Mouse (Mus musculus) heart, postnatal 0 days (tissue): ENCODE measurements around the gene Nav1. TPM values are rescaled to one million over a fixed set of nuclear protein-coding genes. Genes with fewer than 3 reads are reported as not detected.

Experiments
- ATAC-seq: fragments of 200-750 bp; cut with Nextera tagmentation; 2 replicates; pipeline ENCODE4 v1.8.0; 2017; ENCODE audit warnings: low read depth, moderate number of reproducible peaks, moderate library complexity; ENCODE audit not compliant: insufficient read depth
- DNase-seq: peaks from one replicate; pipeline ENCODE4 v3.0.0-alpha.2; 2016; ENCODE audit warnings: low spot score
- H3K27ac ChIP-seq: fragments of 300-500 bp; sonication (generic); 2 replicates; pipeline ENCODE4 v1.5.1; 2014; ENCODE audit warnings: low read depth, mild to moderate bottlenecking
- H3K27me3 ChIP-seq: fragments of 300-500 bp; sonication (generic); 2 replicates; pipeline ENCODE4 v1.6.1; 2014; ENCODE audit warnings: low read length, mixed read lengths; ENCODE audit not compliant: control insufficient read depth, insufficient read depth
- H3K36me3 ChIP-seq: fragments of 300-500 bp; sonication (generic); replicated peaks from 2 replicates; pipeline ENCODE4 v1.6.1; 2014; ENCODE audit warnings: low read length, mixed read lengths; ENCODE audit not compliant: control insufficient read depth, insufficient read depth
- H3K4me1 ChIP-seq: fragments of 300-500 bp; sonication (generic); 2 replicates; pipeline ENCODE4 v1.6.1; 2014; ENCODE audit warnings: antibody characterized with exemption; ENCODE audit not compliant: control insufficient read depth, insufficient read depth
- H3K4me2 ChIP-seq: fragments of 300-500 bp; sonication (generic); 2 replicates; pipeline ENCODE4 v1.6.1; 2014; ENCODE audit warnings: low read depth, mild to moderate bottlenecking, low read length, moderate library complexity
- H3K4me3 ChIP-seq: fragments of 300-500 bp; sonication (generic); 2 replicates; pipeline ENCODE4 v1.5.1; 2014; ENCODE audit warnings: low read depth, low read length
- H3K9ac ChIP-seq: fragments of 300-500 bp; sonication (generic); replicated peaks from 2 replicates; pipeline ENCODE4 v1.6.1; 2014; ENCODE audit warnings: low read depth, low read length, mixed read lengths
- H3K9me3 ChIP-seq: fragments of 300-500 bp; sonication (generic); replicated peaks from 2 replicates; pipeline ENCODE4 v1.6.1; 2016; ENCODE audit warnings: low read length; ENCODE audit not compliant: control insufficient read depth
- CTCF ChIP-seq: IDR thresholded peaks from 2 replicates; pipeline ENCODE4 v1.5.1; 2016; ENCODE audit warnings: antibody characterized with exemption, control low read depth, low read depth
- EP300 ChIP-seq: IDR thresholded peaks from 2 replicates; pipeline ENCODE4 v1.6.1; 2016; ENCODE audit warnings: antibody characterized with exemption, low read depth
- WGBS: fragments of 180-500 bp; shearing (Covaris S2); extraction: QIAGEN DNeasy Blood & Tissue Kit; methylation state at CpG from one replicate; pipeline ENCODE4 v1.1.7; 2014; 5-methylcytosine and 5-hydroxymethylcytosine counted together
- polyA plus RNA-seq: library from polyadenylated mRNA; unstranded; fragments of >200 nt; fragmentation: Nextera tagmentation; extraction: Ambion mirVana; gene quantifications from 2 replicates; pipeline ENCODE4 v1.2.1, GENCODE M21; 2015
- total RNA-seq: library from RNA; depleted of rRNA; stranded (reverse); fragments of >200 nt; gene quantifications from 2 replicates; pipeline ENCODE4 v1.2.3, GENCODE M21; 2014; ENCODE audit warnings: low replicate concordance

Nav1 gene
- total and polyA plus RNA-seq, 2 experiments from 2014 or later, result 10.3 to 29.9 TPM

DNA sequence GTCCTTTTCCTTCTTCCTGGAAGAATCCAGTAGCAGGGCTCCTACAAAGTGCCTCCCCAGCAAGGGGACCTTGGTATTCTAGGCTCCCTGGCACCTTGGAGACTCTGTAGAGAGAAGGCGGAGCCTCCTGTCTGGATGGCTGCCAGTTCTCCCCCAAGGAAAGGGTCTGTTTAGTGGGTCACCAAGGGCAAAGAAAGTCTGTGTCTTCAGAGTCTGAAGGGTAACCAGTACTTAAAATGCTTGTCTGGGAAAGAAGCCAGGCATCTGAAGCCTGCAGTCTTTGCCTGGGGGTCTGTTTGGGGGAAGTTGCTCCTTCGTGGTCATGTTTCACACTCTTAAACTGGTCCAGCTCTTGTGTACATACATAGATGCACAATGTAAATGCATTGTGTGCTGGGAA, 29.3 kb downstream of the Nav1 start:
- Histone ChIP-seq H3K4me2 (no peak overlapping the region), H3K27ac (no peak overlapping the region)

DNA sequence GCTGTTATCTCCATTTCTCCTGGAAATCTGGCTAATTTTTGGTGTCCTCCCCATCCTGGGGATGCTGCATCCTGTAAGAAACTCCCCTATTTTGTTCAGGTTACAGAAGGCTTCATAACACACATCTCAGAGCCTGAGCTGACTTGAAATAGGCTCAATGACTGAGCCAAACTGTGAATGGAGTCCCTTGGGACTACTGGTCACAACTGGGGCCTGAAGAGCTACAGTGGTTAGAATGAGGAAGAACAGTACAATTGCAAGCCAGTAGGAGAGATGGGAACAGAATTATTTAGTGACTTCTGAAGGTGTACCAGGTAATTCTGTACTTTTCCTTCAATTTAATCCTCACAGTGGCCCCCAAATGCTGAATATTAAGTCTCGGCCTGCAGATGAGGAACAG, 31.7 kb downstream of the Nav1 start:
- DNase-seq (no peak), ATAC-seq (no peak)
- no peak overlapping the region for H3K4me2 ChIP-seq
- no peak overlapping the region for H3K4me3 ChIP-seq
- H3K9ac ChIP-seq, result no peak overlapping the region
- 90% methylated on average over 1 of the region's 1 CpGs for WGBS
- peaks cover 23% of the 10 kb centered on the region for H3K4me1 ChIP-seq
- no peak overlapping the region for H3K27ac ChIP-seq
- TF ChIP-seq CTCF (no peak), EP300 (no peak)
- peaks cover 7% of the 10 kb centered on the region; the same call in 1 of the 2 replicates for H3K36me3 ChIP-seq
- H3K27me3 ChIP-seq, result no peaks in the 10 kb centered on the region
- no peaks in the 10 kb centered on the region for H3K9me3 ChIP-seq

More for the DNA sequence above, 29.3 kb downstream of the Nav1 start:
- H3K4me1 ChIP-seq, result peaks cover 26% of the 10 kb centered on the region
- H3K27me3 ChIP-seq, result no peaks in the 10 kb centered on the region
- no peak for DNase-seq
- peaks cover 3% of the 10 kb centered on the region; the same call in 1 of the 2 replicates for H3K36me3 ChIP-seq
- no peak for ATAC-seq
- no peaks in the 10 kb centered on the region for H3K9me3 ChIP-seq
- H3K4me3 ChIP-seq, result no peak overlapping the region
- H3K9ac ChIP-seq, result no peak overlapping the region
- 36% methylated on average over 2 of the region's 2 CpGs for WGBS
- TF ChIP-seq EP300 (no peak), CTCF (no peak)

DNA sequence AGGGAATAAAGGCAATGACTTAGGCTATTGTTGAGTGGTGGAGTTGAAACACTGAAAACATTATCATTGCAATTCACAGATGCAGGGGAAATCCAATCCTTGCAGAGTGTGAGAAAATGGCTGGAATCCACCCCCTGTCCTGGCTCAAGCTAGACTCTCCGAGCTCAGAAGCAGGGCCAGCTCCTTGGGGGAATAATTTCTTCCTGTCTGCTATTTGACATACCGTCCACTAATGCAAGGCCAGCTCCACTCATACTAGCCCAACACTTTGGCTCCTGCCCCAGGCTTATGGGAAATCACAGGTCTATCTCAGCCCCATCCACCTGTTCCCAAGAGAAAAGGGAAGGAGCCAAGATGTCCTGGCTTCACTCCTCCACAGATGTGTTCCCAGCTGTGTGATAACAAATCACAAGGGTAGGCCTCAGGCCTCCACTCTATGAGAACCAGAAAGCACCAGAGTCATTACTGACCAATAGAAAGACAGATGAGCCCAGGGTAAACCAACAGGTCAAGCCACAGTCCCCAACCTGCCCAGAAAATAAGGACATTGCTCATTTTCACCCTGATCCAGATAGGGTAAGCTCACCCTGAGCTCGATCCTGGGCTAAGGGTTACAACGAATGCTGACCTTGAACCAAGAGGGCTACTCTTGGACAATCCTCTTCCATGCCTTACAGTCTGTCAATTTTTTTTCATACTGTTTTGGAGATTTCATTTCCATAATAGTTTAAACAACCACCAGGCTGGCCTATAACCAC, 32.5 kb downstream of the Nav1 start:
- ATAC-seq (no peak), DNase-seq (no peak)
- H3K4me1 ChIP-seq, result peaks cover 23% of the 10 kb centered on the region
- no peak for TF ChIP-seq EP300
- TF ChIP-seq CTCF, result no peak
- H3K27me3 ChIP-seq, result no peaks in the 10 kb centered on the region
- no peaks in the 10 kb centered on the region for H3K9me3 ChIP-seq
- H3K36me3 ChIP-seq, result peaks cover 7% of the 10 kb centered on the region; the same call in 1 of the 2 replicates
- H3K4me2 ChIP-seq, result no peak overlapping the region
- WGBS, result 69% methylated on average over 4 of the region's 4 CpGs
- no peak overlapping the region for H3K9ac ChIP-seq
- H3K4me3 ChIP-seq, result no peak overlapping the region
- no peak overlapping the region for H3K27ac ChIP-seq

DNA sequence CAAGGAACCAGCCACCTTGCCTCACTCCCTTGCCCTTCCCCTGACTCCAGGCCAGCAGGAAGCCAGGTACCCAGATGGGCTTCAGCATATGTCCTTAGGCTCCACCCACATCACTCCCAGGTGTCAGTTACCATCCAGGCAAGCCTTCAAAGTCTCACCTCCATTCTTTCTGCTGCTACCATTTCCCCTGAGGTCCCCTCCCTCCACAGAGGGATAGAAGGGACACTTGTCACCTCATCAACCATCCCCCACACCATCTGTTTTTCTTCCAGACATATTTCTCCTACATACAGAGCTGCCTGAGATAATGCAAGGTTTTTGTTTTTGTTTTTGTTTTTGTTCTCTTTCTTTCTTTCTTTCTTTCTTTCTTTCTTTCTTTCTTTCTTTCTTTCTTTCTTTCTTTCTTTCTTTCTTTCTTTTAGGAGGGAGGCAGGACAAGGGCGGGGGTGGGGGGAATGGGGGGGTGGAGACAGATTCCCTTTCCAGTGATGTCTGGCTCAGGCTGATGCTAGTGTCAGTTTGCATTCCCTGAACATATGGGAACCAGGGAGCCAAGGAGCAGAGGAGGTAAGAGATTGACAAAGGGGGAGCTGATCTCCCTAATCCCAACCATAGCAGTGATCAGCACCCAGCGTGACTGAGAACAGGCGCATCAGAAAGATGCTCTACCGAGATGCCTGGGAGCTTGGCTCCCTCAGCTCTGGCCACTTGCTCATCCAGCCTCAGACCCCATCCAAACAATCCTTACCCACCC, 34.8 kb downstream of the Nav1 start:
- no peaks in the 10 kb centered on the region for H3K9me3 ChIP-seq
- no peak for TF ChIP-seq EP300
- TF ChIP-seq CTCF, result no peak
- no peak overlapping the region for H3K9ac ChIP-seq
- DNase-seq (no peak), ATAC-seq (no peak)
- H3K27me3 ChIP-seq, result no peaks in the 10 kb centered on the region
- H3K4me3 ChIP-seq, result no peak overlapping the region
- no peak overlapping the region for H3K4me2 ChIP-seq
- peaks cover 7% of the 10 kb centered on the region for H3K4me1 ChIP-seq
- WGBS, result 69% methylated on average over 4 of the region's 4 CpGs
- peaks cover 7% of the 10 kb centered on the region; the same call in 1 of the 2 replicates for H3K36me3 ChIP-seq
- no peak overlapping the region for H3K27ac ChIP-seq

DNA sequence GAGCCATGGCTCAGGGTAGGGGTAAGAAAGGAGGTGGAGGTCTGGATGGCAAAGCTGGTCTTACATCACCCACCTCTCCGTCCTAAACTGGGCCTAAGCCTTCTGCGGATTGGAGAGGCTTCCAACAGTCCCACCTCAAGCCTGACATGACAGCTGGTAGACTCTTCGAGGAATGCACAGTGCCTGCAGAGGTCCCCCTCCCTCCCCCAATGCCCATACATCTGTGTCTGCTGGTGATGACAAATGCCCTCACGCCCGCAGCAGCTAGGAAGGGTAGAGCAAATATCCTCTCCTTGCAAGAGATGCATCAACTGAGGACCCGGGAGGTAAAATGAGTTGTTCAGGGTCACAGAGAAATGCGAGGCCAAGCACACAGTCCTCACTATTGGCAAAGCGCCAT, 39.0 kb downstream of the Nav1 start:
- no peak for ATAC-seq
- Histone ChIP-seq H3K36me3 (peaks cover 4% of the 10 kb centered on the region; the same call in 1 of the 2 replicates), H3K9ac (no peak overlapping the region), H3K27ac (no peak overlapping the region), H3K4me3 (no peak overlapping the region), H3K27me3 (no peaks in the 10 kb centered on the region), H3K9me3 (no peaks in the 10 kb centered on the region), H3K4me1 (0 out of 2 replicates have a peak, but pooled peaks cover 3% of the 10 kb centered on the region), H3K4me2 (no peak overlapping the region)
- no peak for DNase-seq
- 82% methylated on average over 8 of the region's 8 CpGs for WGBS
- TF ChIP-seq EP300 (no peak), CTCF (no peak)
